Mouse (Mus musculus): ENCODE measurements at regions not wholly inside any gene's neighbourhood (a gene's known extent, or its start where the extent isn't known, plus 50 kb on each side); places are given as distances from the start of the nearest gene placed in this dataset.

DNA sequence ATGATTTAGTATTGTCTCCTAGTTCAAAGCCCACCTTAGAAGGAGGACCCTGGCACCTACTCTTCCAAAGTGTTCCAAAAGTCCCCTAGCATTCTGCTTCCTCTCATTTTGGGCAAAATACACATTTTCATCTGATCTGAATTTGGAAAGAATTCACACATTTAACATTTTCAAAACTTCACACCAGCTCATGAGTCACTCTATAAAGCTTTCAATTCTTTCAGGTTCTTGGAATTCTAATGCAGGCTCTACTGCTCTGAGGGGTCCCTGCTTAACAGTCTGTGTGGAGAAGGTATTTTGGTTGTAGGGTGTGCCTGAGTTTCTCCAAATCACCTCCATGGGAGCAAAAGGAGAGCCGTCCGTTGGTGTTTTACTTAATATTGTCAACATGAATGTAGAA, 657.8 kb downstream of the Actr3 start:
- TF ChIP-seq FLI1 (IDR thresholded peaks at IDR 0.05; ENCODE audit: low read length): no peak
- no peak for TF ChIP-seq GATA1 (IDR thresholded peaks at IDR 0.05; ENCODE audit: borderline replicate concordance, low read length)
- Histone ChIP-seq H3K9me3 (no peaks in the 10 kb centered on the region), H3K4me3 (replicated peaks) (no peak overlapping the region), H3K4me1 (no peaks in the 10 kb centered on the region), H3K36me3 (replicated peaks; ENCODE audit: low read length) (no peaks in the 10 kb centered on the region), H3K27me3 (replicated peaks) (no peaks in the 10 kb centered on the region)

DNA sequence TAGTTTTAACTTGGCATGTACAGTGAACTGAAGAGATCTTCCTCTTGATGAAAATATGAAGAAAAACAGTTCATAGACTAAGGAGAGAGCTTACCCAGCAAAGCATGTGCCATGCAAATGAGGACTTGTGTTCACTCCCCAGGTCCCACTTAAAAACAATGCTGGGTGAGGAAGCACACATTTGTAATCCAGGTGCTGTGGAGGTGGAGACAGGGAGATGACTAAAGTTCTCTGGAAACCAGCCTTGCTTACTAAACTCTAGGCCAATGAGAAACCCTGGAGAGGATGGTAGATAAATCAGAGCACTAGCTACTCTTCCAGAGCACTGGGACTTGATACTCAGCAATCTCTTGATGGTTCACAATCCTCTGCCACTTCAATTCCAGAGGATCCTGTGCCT, 678.8 kb downstream of the Actr3 start:
- Histone ChIP-seq H3K4me3 (replicated peaks) (no peak overlapping the region), H3K9me3 (0 out of 2 replicates have a peak, but pooled peaks cover 3% of the 10 kb centered on the region), H3K36me3 (replicated peaks; ENCODE audit: low read length) (no peaks in the 10 kb centered on the region), H3K4me1 (no peaks in the 10 kb centered on the region), H3K27me3 (replicated peaks) (no peaks in the 10 kb centered on the region)
- TF ChIP-seq FLI1 (IDR thresholded peaks at IDR 0.05; ENCODE audit: low read length) (no peak), GATA1 (IDR thresholded peaks at IDR 0.05; ENCODE audit: borderline replicate concordance, low read length) (no peak)

DNA sequence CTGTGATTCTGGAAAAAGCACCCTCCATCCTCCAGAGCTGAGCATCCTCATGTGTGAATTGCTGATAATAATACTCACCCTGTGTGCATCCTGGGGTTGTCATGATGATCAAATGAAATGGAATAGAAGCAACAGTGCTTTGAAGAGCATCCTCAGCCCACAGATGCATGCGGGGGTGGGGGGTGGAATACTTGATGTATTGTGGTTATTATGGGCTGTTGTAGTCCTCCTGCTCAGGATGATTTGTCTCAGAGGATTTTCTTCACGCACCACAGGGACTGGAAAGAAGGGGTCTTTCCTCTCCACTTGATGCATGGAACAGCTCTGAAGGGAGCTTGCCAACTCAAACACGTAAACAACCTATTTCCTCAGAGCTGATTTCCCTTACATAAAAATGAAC, 694.4 kb upstream of the Dpp10 start:
- Histone ChIP-seq H3K36me3 (replicated peaks; ENCODE audit: low read length) (no peaks in the 10 kb centered on the region), H3K4me3 (replicated peaks) (no peak overlapping the region), H3K4me1 (no peaks in the 10 kb centered on the region), H3K27me3 (replicated peaks) (no peaks in the 10 kb centered on the region), H3K9me3 (no peaks in the 10 kb centered on the region)
- TF ChIP-seq FLI1 (IDR thresholded peaks at IDR 0.05; ENCODE audit: low read length) (no peak), GATA1 (IDR thresholded peaks at IDR 0.05; ENCODE audit: borderline replicate concordance, low read length) (no peak)

DNA sequence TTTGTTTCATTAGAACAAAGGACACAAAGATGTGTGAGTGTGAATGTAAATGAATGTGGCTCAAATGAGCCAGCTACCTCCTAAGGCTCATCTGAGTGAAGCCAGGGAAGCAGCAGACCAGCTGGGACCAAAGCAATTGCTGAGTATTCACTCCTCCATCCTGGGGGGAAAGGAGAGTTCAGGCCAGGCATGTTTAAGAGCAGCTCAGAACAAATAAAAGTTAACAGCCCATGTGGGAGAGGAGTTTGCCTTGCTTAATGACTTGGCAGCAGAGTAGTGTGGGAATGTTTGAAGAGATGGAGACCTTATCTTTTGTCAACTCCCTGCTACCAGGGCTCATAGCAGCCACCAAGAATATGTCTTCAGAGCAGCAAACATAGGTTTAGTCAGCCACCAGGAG, 685.0 kb upstream of the Dpp10 start:
- H3K4me1 ChIP-seq: no peaks in the 10 kb centered on the region
- no peaks in the 10 kb centered on the region for H3K9me3 ChIP-seq
- H3K4me3 ChIP-seq (replicated peaks): no peak overlapping the region
- H3K27me3 ChIP-seq (replicated peaks): no peaks in the 10 kb centered on the region
- H3K36me3 ChIP-seq (replicated peaks; ENCODE audit: low read length): no peaks in the 10 kb centered on the region
- TF ChIP-seq FLI1 (IDR thresholded peaks at IDR 0.05; ENCODE audit: low read length) (no peak), GATA1 (IDR thresholded peaks at IDR 0.05; ENCODE audit: borderline replicate concordance, low read length) (no peak)

DNA sequence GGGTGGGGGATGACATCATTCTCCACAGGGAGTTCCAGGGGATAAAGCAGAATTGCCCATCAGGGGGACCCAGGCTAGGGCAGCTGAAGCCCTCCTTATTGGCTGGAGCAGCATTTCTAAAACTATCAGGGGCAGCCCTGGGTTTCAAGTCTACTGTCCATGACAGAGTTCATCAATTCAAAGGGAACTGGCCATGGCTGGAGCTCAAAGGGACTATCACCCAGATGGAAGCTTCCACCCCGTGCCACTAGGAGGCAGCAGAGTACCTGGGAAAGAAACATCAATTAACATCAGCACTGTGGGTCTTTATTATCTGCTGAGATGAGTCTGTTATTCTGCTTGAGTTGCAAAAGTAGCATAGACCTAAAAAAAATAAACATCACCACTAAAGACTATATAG, 672.7 kb upstream of the Dpp10 start:
- Histone ChIP-seq H3K27me3 (replicated peaks) (no peaks in the 10 kb centered on the region), H3K36me3 (replicated peaks; ENCODE audit: low read length) (no peaks in the 10 kb centered on the region), H3K4me1 (no peaks in the 10 kb centered on the region), H3K9me3 (no peaks in the 10 kb centered on the region), H3K4me3 (replicated peaks) (no peak overlapping the region)
- TF ChIP-seq GATA1 (IDR thresholded peaks at IDR 0.05; ENCODE audit: borderline replicate concordance, low read length) (no peak), FLI1 (IDR thresholded peaks at IDR 0.05; ENCODE audit: low read length) (no peak)

DNA sequence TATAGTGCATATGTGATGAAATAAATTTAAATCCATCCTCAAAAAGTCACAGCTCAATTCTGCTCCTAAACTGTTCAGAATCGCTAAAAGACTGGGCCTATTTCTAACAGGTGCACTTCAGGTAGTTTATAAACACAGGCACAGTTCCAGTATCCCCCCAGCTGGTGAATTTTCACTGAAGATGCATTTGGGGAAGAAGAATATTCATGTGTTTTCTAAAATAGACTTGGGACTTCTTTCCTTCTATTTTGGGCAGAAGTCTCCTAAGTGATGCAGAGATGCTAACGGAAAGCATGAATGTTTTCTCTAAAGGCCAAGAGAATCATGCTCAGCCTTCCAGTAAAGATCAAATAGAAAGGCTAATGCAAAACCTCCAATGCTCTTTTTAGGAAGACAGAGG, 660.9 kb upstream of the Dpp10 start:
- Histone ChIP-seq H3K4me1 (no peaks in the 10 kb centered on the region), H3K4me3 (replicated peaks) (no peak overlapping the region), H3K9me3 (0 out of 2 replicates have a peak, but pooled peaks cover 3% of the 10 kb centered on the region), H3K27me3 (replicated peaks) (no peaks in the 10 kb centered on the region), H3K36me3 (replicated peaks; ENCODE audit: low read length) (no peaks in the 10 kb centered on the region)
- no peak for TF ChIP-seq GATA1 (IDR thresholded peaks at IDR 0.05; ENCODE audit: borderline replicate concordance, low read length)
- no peak for TF ChIP-seq FLI1 (IDR thresholded peaks at IDR 0.05; ENCODE audit: low read length)

DNA sequence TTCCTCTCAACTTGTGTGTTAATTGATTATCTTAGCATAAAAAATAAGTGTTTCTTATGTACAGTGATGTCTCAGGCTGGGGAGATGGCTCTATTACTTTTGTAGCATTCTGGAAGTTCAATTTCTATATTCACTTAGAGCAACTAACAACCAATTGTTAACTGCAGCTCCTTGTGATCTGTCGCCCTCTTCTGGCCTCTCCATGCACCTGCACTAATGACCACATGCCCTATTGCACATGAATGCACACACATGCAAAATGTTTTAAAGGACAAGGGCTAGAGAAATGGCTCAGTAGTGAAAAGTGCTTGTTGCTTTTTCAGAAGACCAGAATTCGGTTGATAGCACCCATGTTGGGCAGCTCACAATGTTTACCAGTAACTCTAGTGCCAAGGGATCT, 629.1 kb upstream of the Dpp10 start:
- Histone ChIP-seq H3K27me3 (replicated peaks) (no peaks in the 10 kb centered on the region), H3K36me3 (replicated peaks; ENCODE audit: low read length) (no peaks in the 10 kb centered on the region), H3K4me1 (no peaks in the 10 kb centered on the region), H3K4me3 (replicated peaks) (no peak overlapping the region), H3K9me3 (no peaks in the 10 kb centered on the region)
- TF ChIP-seq FLI1 (IDR thresholded peaks at IDR 0.05; ENCODE audit: low read length) (no peak), GATA1 (IDR thresholded peaks at IDR 0.05; ENCODE audit: borderline replicate concordance, low read length) (no peak)

DNA sequence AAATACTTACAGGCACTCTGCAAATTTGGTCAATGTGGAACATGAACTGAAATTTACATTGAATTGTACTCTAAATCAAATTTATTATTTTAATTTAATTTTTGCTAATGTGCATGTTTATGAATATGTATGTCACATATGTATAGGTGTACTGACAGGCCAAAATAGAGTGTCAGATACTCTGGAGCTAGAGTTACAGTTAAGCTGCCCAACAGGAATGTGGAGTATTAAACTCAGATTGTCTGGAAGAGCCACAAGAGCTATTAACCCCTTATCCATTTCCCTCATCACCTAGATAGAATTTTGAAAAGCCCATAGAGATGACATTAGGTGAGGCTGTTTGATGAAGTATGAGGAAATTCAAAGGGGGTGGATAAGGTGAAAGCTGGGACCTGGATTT, 607.5 kb upstream of the Dpp10 start:
- TF ChIP-seq GATA1 (IDR thresholded peaks at IDR 0.05; ENCODE audit: borderline replicate concordance, low read length) (no peak), FLI1 (IDR thresholded peaks at IDR 0.05; ENCODE audit: low read length) (no peak)
- Histone ChIP-seq H3K4me3 (replicated peaks) (no peak overlapping the region), H3K4me1 (no peaks in the 10 kb centered on the region), H3K36me3 (replicated peaks; ENCODE audit: low read length) (no peaks in the 10 kb centered on the region), H3K9me3 (no peaks in the 10 kb centered on the region), H3K27me3 (replicated peaks) (no peaks in the 10 kb centered on the region)

DNA sequence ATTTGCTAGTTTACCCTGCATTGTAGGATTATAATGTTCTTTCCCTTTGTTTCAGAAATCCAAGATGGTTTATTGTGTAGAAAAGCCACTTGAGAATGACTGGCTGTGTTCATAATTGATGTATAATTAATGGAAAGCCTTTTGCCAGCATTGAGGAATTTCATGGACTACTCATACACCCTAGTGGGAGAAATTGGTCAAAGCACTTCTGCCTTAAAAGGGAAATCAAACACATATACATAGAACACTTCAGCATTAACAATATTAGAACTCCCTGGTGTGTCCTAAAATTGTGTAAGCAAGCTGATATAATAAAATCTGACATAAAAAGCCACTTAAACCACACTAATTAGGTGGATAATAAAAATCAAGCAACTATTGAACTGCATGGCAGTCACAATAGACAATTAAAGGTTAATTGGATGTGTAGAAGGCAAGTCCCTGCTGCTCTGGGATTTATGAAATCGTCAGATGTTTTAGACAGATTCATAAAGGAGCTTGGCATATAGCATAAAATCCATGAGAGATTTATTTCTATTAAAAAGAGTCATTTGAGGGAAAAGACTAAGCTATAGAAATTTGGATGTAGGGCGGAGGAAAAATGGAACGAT, 607.0 kb upstream of the Dpp10 start:
- Histone ChIP-seq H3K27me3 (replicated peaks) (no peaks in the 10 kb centered on the region), H3K36me3 (replicated peaks; ENCODE audit: low read length) (no peaks in the 10 kb centered on the region), H3K4me1 (no peaks in the 10 kb centered on the region), H3K4me3 (replicated peaks) (no peak overlapping the region), H3K9me3 (no peaks in the 10 kb centered on the region)
- TF ChIP-seq GATA1 (IDR thresholded peaks at IDR 0.05; ENCODE audit: borderline replicate concordance, low read length): no peak
- no peak for TF ChIP-seq FLI1 (IDR thresholded peaks at IDR 0.05; ENCODE audit: low read length)

DNA sequence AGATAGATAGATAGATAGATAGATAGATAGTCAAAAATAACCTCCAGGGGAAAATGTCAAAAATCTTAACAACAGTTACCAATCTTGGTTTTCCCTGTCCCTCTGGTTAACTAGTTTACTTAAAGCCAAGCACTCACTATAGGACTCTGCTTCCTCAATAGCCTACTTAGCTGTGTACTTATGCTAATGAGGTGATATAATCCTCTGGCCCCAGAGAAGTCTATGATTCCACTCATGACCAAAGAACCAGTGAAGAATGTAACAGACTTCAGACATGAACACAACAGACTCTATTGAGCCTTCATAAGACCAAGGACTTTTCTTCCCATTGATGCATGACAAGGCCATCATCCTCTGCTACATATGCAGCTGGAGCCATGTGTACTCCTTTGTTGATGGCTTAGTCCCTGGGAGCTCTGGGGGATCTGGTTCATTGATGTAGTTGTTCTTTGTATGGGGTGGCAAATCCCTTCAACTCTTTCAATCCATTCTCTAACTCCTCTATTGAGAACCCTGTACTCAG, 589.9 kb upstream of the Dpp10 start:
- Histone ChIP-seq H3K27me3 (replicated peaks) (no peaks in the 10 kb centered on the region), H3K4me1 (no peaks in the 10 kb centered on the region), H3K9me3 (no peaks in the 10 kb centered on the region; the same call in 1 of the 2 replicates), H3K36me3 (replicated peaks; ENCODE audit: low read length) (no peaks in the 10 kb centered on the region), H3K4me3 (replicated peaks) (no peak overlapping the region)
- no peak for TF ChIP-seq FLI1 (IDR thresholded peaks at IDR 0.05; ENCODE audit: low read length)
- TF ChIP-seq GATA1 (IDR thresholded peaks at IDR 0.05; ENCODE audit: borderline replicate concordance, low read length): no peak
